Mouse (Mus musculus) liver (tissue): ENCODE measurements at regions not wholly inside any gene's neighbourhood (a gene's known extent, or its start where the extent isn't known, plus 50 kb on each side); places are given as distances from the start of the nearest gene placed in this dataset.
A peak's percentile ranks its signal among the peaks of the same experiment; 100 is the strongest.
"Not testable (repeated sequence)": the region's sequence is repeated elsewhere in the genome, so short reads cannot be mapped to it uniquely, and the experiment has no call there.

ENCODE experiments used
- DNase-seq: peaks from one replicate; pipeline ENCODE4 v3.0.0-alpha.2; 2020; ENCODE audit warnings: mixed read lengths

DNA sequence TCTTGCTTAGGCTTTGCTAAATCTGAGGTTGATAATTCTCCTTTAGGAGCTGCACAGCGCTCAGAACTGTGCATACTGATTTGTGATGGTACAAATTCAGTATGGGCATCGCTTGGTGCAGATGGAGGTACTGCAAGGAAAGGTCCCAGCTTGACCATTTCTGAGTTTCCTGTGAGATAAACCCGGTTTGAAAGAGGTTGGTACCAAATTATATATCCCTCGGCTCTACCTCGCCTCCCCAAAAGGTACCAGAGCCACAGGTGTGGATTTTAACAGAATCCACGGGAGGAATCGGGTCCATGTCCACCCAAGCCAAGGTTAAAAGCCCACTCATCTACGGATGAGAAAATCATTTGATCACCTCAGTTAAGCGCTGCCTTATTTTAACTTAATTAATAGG lies 172.5 kb upstream of the Zfp808 start:
- DNase-seq: not testable (repeated sequence)

DNA sequence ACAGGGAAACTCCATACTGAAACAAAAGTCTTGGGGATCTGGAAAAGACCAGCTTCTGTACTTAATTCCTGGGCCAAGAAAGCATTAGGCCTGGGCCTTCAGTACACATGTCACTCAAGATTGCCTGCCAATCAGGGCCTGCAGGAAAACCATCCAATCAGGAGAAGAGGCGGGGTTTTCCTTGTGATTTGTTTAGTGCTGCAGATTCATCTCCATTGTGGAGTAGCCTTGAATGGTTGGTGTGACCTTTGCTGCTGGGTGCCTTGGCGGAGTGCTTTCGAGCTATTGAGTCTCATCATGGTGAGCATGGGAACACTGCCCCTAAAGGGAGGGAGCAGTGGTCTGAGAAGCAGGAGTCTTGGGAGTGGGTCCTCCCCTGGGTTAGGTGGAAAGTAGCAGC lies 150.8 kb upstream of the Zfp808 start:
- DNase-seq: not testable (repeated sequence)

DNA sequence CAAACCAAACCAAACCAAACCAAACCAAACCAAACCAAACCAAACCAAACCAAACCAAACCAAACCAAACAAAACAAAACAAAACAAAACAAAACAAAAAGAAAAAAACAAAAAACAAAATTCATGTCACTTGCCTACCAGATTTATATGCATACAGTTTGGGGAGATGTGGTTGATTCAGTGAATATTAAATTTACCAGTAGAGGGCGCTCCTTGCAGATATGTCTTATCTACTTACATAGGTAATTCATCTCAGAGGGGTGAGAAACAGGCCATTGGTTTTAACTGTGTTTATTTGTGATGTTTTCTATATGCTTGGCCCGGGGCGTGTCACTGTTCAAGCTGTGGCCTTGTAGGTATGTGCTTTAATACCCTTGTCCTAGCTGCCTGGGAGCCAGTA lies 133.2 kb upstream of the Zfp808 start:
- not testable (repeated sequence) for DNase-seq

DNA sequence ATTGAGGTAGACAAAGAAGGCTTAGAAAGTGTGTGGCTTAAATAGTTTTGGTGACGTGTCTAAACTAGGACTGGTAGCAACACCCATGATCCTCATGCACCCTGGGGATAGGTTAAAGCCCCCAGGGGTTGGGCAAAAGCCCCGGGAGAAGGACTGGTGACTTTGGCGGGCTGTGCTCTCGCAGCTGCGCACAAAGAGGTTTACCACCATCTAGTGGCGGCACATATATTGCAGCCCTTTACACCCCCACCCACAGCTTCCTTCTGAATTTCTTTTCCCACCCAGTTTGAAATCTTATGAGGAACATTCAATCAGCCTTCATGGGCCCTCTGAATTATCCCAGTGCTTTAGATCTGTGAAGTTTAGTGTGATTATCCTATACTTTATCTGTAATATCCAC lies 130.9 kb upstream of the Zfp808 start:
- peak; percentile 4 for DNase-seq

DNA sequence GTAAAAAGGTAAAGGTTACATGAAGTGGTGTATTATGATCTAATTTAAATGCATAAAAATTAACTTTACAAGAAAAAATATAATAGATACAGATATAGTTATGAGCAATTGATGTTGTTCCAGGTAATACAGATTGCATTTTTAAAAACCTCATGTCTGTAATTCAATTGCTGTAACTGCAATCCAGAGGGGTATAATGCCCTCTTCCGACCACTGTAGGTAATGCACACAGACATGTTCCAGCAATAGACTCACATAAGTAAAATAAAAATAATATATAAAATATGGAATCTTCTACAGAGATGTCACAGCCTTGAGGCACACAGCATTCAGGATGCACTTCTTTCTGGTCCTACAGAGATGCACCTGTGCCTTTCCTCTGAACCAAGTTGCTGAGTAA lies 122.4 kb upstream of the Zfp808 start:
- not testable (repeated sequence) for DNase-seq

DNA sequence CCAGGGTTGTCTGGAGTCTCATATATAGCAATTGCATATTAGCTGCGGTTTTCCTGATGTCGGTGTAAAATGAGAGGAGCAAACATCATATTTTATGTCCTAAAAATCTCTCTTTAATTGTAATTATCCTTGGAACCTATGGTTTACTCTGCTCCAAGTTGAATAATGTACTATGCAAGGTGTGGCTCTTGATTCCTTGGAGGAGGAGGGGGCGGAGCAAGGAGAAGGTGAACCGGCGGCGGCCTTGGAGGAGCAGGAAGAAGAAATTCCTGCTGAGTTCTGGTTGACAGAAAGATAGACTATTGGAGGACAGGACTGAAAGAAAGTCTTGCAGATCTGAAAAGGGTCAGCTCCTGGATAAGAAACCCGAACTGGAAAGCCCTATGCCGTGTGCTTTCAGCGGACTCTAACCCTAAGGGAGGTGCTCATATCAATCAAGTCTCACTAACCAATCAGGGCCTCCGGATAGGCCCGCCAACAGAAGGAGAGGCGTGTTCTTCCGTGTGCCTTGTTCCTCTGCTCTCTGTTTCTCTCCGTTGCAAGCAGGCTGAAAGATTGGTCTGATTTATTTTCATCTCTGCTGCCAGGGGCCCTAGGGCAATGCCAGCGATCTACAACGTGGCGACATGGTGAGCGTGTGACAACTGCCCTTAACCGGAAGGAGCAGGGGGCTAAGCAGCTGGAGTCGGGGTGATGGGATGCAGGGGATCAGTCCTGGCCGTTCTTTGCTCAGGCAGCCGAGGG lies 114.1 kb upstream of the Zfp808 start:
- peak; percentile 50 for DNase-seq

DNA sequence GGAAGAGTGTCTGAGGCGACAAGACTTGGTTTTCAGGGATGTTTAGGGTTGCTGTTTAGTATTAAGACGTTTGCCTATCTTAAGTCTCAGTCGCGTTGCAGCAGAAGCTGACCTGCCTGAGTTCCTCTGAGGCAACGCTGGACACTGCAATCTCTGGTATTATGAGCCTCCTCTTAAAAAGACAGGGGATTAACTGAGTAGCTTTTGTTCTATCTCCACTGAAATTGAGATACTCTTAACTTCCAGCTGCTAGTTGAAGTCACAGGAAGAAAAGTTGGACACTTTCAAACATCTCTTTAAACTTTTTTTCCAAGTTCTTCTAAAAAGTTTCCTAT lies 113.6 kb upstream of the Zfp808 start:
- DNase-seq: not testable (repeated sequence)

DNA sequence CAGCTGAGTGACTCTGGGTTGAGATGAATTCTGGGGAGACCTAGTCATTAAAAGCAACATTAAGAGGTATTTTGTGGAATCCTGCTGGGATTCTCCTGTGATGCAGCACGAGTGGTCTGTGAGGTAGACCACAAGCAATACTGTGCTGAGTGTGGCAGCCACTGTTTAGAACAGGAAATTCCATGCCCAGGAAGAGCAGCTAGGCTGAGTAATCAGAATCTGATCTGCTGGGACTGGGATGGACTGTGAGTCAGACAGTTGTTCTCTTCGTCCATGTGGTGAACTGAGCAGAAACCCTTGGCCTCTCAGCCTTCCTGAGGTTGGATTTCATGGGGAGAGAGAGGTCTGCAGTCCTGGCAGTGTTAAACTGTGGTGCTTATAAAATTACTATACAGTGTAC lies 92.0 kb upstream of the Zfp808 start:
- DNase-seq: not testable (repeated sequence)

DNA sequence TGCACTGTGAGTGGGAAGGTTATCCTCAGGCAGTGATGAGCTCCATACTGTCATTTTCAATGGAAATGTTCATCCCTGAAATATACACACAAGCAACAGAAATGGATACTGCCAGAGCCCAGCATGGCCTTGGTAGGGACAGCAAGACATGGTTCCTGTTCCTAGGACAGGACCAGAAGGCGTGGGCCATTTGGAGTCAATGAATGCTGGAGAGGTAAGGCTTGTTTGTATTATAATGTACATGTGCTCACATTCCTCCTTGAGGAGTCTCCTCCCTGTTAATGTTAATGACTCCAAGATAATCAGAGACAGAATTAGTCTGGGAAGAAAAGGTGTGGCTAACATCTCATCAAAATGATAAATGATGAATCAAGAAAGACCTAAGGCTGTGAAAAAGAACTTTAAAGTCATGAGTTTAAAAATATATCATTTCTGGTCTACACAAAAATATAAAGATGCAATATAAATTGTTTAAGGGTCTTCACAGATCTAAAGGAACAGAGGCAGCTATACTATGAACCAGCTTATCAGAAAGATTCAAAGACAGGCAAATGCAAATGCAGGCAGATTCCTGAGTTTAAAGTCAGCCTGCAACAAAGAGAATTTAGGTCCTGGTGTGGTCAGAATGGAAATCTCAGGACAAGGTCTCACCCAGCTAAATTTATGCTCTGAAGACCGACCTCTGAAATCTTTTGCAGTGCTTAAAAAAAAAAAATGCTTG lies 51.6 kb upstream of the Zfp808 start:
- not testable (repeated sequence) for DNase-seq

DNA sequence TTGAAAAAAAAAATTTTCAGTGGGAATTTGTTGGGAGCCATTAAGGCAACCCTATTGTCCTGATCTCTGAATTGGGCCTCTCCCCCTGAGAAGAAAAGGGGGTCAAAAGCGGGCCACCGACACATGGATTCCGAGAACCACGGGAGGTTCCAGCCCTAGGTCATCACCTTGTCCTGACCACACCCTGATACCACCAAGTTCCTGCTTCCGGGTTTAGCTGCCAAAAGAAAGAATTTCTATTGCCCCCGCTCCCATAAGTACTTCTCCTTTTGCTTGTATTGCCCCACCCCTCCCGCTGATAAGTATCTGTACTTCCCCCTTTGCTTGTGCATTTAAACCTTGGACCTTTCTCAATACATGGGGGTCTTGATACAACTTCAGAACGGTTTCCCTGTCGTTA lies 50.8 kb upstream of the Zfp808 start:
- not testable (repeated sequence) for DNase-seq
